Mouse (Mus musculus) monocyte, adult 59 days (primary cell): ENCODE measurements around the gene Pou5f2. TPM values are rescaled to one million over a fixed set of nuclear protein-coding genes. Genes with fewer than 3 reads are reported as not detected.

ENCODE experiments used
- total RNA-seq, 2 experiments: library from RNA; stranded (reverse); gene quantifications; one replicate each; pipeline ENCODE4 v1.2.4; 2023

Pou5f2 gene
- 1 to 10 TPM; 3.6 to 5.7 TPM for total RNA-seq

GRCm38 (mm10) chr13:78024683-78025294 lies at the start of gene Pou5f2:
Pou5f2 (plus strand) TSS chr13:78024902.

Other genes with a start within 250 kb of the Pou5f2 start
- not detected for gene Nr2f1, start 174.9 kb downstream of the Pou5f2 start, total RNA-seq